Mouse (Mus musculus): ENCODE measurements around the gene Lrrc23. TPM values are rescaled to one million over a fixed set of nuclear protein-coding genes. Genes with fewer than 3 reads are reported as not detected.
"Not testable (repeated sequence)": the region's sequence is repeated elsewhere in the genome, so short reads cannot be mapped to it uniquely, and the experiment has no call there.

The Lrrc23 gene
- polyA plus RNA-seq, 1 experiment from 2014 or later, result 0.32 TPM

- H3K4me2 ChIP-seq (replicated peaks; ENCODE audit: low read depth, low read length), result peak overlapping the region; percentile 74
- 2% methylated on average over 34 of the region's 34 CpGs for WGBS
- peak; percentile 86 for ATAC-seq (ENCODE audit: insufficient number of reproducible peaks, insufficient read depth, low FRiP score, low read depth)
- no peaks in the 10 kb centered on the region for H3K9me3 ChIP-seq (ENCODE audit: control insufficient read depth, low read depth, low read length)
- peak overlapping the region; percentile 38; the same call in 1 of the 2 replicates for H3K9ac ChIP-seq (replicated peaks; ENCODE audit: low read depth, low read length)
- H3K36me3 ChIP-seq (ENCODE audit: control insufficient read depth, insufficient read depth, low read length), result peaks cover 5% of the 10 kb centered on the region
- H3K4me3 ChIP-seq (ENCODE audit: low read depth, low read length), result peak overlapping the region; percentile 47
- peaks cover 17% of the 10 kb centered on the region; the same call in 1 of the 2 replicates for H3K4me1 ChIP-seq (ENCODE audit: control insufficient read depth, insufficient read depth, low read length)
- H3K27me3 ChIP-seq (ENCODE audit: control insufficient read depth, insufficient read depth, low read length), result no peaks in the 10 kb centered on the region
- peak overlapping the region; percentile 95 for H3K27ac ChIP-seq (ENCODE audit: low read length)
Measured at GRCm38 (mm10) chr6:124805341-124806321, 26.1 kb upstream of the Lrrc23 start.

DNA sequence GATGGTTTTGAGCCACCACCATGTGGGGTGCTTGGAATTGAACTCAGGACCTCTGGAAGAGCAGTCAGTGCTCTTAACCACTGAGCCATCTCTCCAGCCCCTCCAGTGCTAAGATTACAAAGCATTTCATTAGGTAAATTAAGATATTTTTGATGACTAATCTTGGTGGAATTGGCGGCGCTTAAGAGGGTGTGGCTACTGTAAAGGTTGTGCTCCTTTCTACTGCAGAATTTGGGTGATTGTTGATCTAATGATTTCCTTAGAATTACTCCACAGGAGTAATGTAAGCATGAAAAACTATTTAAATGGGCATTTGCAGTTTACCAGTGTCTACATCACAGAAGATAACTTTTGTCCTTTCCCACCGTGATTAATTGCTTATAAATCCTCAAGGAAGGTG lies 24.8 kb upstream of the Lrrc23 start:
- Histone ChIP-seq H3K4me2 (replicated peaks; ENCODE audit: low read depth, low read length) (no peak overlapping the region), H3K9me3 (ENCODE audit: control insufficient read depth, low read depth, low read length) (no peaks in the 10 kb centered on the region), H3K4me3 (ENCODE audit: low read depth, low read length) (no peak overlapping the region), H3K9ac (replicated peaks; ENCODE audit: low read depth, low read length) (no peak overlapping the region), H3K4me1 (ENCODE audit: control insufficient read depth, insufficient read depth, low read length) (peaks cover 13% of the 10 kb centered on the region; the same call in 1 of the 2 replicates), H3K36me3 (ENCODE audit: control insufficient read depth, insufficient read depth, low read length) (no peaks in the 10 kb centered on the region), H3K27me3 (ENCODE audit: control insufficient read depth, insufficient read depth, low read length) (no peaks in the 10 kb centered on the region), H3K27ac (ENCODE audit: low read length) (no peak overlapping the region)
- no peak for ATAC-seq (ENCODE audit: insufficient number of reproducible peaks, insufficient read depth, low FRiP score, low read depth)
- 78% methylated on average over 3 of the region's 3 CpGs for WGBS

- not testable (repeated sequence) for H3K4me2 ChIP-seq (replicated peaks; ENCODE audit: low read depth, low read length); H3K9me3 ChIP-seq (ENCODE audit: control insufficient read depth, low read depth, low read length); ATAC-seq (ENCODE audit: insufficient number of reproducible peaks, insufficient read depth, low FRiP score, low read depth); H3K4me3 ChIP-seq (ENCODE audit: low read depth, low read length); H3K9ac ChIP-seq (replicated peaks; ENCODE audit: low read depth, low read length); H3K27me3 ChIP-seq (ENCODE audit: control insufficient read depth, insufficient read depth, low read length); H3K36me3 ChIP-seq (ENCODE audit: control insufficient read depth, insufficient read depth, low read length); H3K27ac ChIP-seq (ENCODE audit: low read length)
- 93% methylated on average over 4 of the region's 4 CpGs for WGBS
- H3K4me1 ChIP-seq (ENCODE audit: control insufficient read depth, insufficient read depth, low read length), result peaks cover 12% of the 10 kb centered on the region; the same call in 1 of the 2 replicates
Measured at GRCm38 (mm10) chr6:124803691-124804090, 24.2 kb upstream of the Lrrc23 start.

DNA sequence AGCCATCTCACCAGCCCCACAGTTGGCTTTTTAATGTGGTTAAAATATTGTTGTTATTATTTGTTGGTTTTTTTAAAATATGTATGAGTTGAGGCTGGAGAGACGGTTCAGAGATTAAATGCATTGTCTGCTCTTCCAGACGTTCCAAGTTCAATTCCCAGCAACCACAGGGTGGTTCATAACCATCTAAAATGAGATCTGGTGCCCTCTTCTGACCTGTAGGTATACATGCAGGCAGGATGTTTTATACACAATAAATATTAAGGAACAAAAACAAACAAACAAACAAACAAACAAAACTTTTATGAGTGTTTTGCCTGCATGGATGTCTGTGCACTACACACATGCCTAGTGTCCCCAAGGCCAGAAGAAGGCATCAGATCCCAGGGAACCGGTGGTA lies 23.5 kb upstream of the Lrrc23 start:
- Histone ChIP-seq H3K4me1 (ENCODE audit: control insufficient read depth, insufficient read depth, low read length) (peaks cover 8% of the 10 kb centered on the region; the same call in 1 of the 2 replicates), H3K9me3 (ENCODE audit: control insufficient read depth, low read depth, low read length) (no peaks in the 10 kb centered on the region), H3K4me2 (replicated peaks; ENCODE audit: low read depth, low read length) (no peak overlapping the region), H3K27me3 (ENCODE audit: control insufficient read depth, insufficient read depth, low read length) (no peaks in the 10 kb centered on the region), H3K36me3 (ENCODE audit: control insufficient read depth, insufficient read depth, low read length) (no peaks in the 10 kb centered on the region), H3K4me3 (ENCODE audit: low read depth, low read length) (no peak overlapping the region), H3K9ac (replicated peaks; ENCODE audit: low read depth, low read length) (no peak overlapping the region), H3K27ac (ENCODE audit: low read length) (no peak overlapping the region)
- ATAC-seq (ENCODE audit: insufficient number of reproducible peaks, insufficient read depth, low FRiP score, low read depth), result no peak
- 81% methylated on average over 3 of the region's 3 CpGs for WGBS

- 0 out of 2 replicates have a peak overlapping the region, but pooled peaks have one; percentile 12 for H3K4me2 ChIP-seq (replicated peaks; ENCODE audit: low read depth, low read length)
- H3K36me3 ChIP-seq (ENCODE audit: control insufficient read depth, insufficient read depth, low read length); H3K27me3 ChIP-seq (ENCODE audit: control insufficient read depth, insufficient read depth, low read length); H3K9ac ChIP-seq (replicated peaks; ENCODE audit: low read depth, low read length); H3K27ac ChIP-seq (ENCODE audit: low read length); H3K4me3 ChIP-seq (ENCODE audit: low read depth, low read length); H3K4me1 ChIP-seq (ENCODE audit: control insufficient read depth, insufficient read depth, low read length); ATAC-seq (ENCODE audit: insufficient number of reproducible peaks, insufficient read depth, low FRiP score, low read depth); H3K9me3 ChIP-seq (ENCODE audit: control insufficient read depth, low read depth, low read length): not testable (repeated sequence)
- WGBS, result 15% methylated on average over 5 of the region's 9 CpGs
Measured at GRCm38 (mm10) chr6:124802400-124802799, 22.9 kb upstream of the Lrrc23 start.

- Histone ChIP-seq H3K36me3 (ENCODE audit: control insufficient read depth, insufficient read depth, low read length) (no peaks in the 10 kb centered on the region), H3K4me1 (ENCODE audit: control insufficient read depth, insufficient read depth, low read length) (no peaks in the 10 kb centered on the region), H3K9ac (replicated peaks; ENCODE audit: low read depth, low read length) (no peak overlapping the region), H3K4me3 (ENCODE audit: low read depth, low read length) (no peak overlapping the region), H3K9me3 (ENCODE audit: control insufficient read depth, low read depth, low read length) (no peaks in the 10 kb centered on the region), H3K27ac (ENCODE audit: low read length) (peak overlapping the region; percentile 49; the same call in 1 of the 2 replicates), H3K4me2 (replicated peaks; ENCODE audit: low read depth, low read length) (no peak overlapping the region), H3K27me3 (ENCODE audit: control insufficient read depth, insufficient read depth, low read length) (no peaks in the 10 kb centered on the region)
- 64% methylated on average over 2 of the region's 2 CpGs for WGBS
- no peak; the same call in 1 of the 2 replicates for ATAC-seq (ENCODE audit: insufficient number of reproducible peaks, insufficient read depth, low FRiP score, low read depth)
Measured at GRCm38 (mm10) chr6:124796200-124796599, 16.7 kb upstream of the Lrrc23 start.

DNA sequence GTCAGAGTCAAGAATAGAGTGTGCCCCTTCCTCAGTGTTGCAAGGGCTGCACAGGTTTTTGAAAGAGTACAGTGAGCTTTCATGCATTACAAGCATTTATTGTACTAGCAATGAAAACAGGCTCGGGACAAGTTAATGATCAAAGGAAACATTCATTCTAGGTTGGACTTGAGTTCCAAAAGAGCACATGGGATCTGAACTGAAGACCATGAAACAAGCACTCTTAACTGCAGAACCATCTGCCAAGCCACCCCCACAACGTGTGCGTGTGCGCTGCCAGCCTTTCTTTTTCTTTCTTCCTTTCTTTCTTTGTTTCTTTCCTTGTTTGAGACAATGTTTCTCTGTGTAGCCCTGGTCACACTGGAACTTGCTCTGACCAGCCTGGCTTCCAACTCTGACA lies 16.3 kb upstream of the Lrrc23 start:
- Histone ChIP-seq H3K9ac (replicated peaks; ENCODE audit: low read depth, low read length) (no peak overlapping the region), H3K36me3 (ENCODE audit: control insufficient read depth, insufficient read depth, low read length) (no peaks in the 10 kb centered on the region), H3K9me3 (ENCODE audit: control insufficient read depth, low read depth, low read length) (no peaks in the 10 kb centered on the region), H3K27ac (ENCODE audit: low read length) (peak overlapping the region; percentile 49; the same call in 1 of the 2 replicates), H3K27me3 (ENCODE audit: control insufficient read depth, insufficient read depth, low read length) (no peaks in the 10 kb centered on the region), H3K4me1 (ENCODE audit: control insufficient read depth, insufficient read depth, low read length) (no peaks in the 10 kb centered on the region), H3K4me3 (ENCODE audit: low read depth, low read length) (no peak overlapping the region), H3K4me2 (replicated peaks; ENCODE audit: low read depth, low read length) (no peak overlapping the region)
- no peak for ATAC-seq (ENCODE audit: insufficient number of reproducible peaks, insufficient read depth, low FRiP score, low read depth)
- 70% methylated on average over 4 of the region's 4 CpGs for WGBS

DNA sequence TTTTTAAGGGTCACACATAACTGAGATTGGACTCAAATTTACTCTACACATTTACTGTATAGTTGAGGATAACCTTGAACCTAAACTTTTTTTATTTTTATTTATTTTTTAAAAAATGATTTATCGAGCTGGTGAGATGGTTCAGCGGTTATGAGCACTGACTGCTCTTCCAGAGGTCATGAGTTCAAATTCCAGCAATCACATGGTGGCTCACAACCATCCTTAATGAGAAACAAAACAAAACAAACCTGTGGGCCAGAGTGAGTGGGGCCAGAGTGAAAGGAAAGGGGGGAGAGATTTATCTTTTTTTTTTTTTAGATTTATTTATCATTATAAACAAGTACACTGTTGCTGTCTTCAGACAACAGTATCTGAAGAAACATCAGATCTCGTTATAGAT lies 12.4 kb upstream of the Lrrc23 start:
- H3K9ac ChIP-seq (replicated peaks; ENCODE audit: low read depth, low read length), result no peak overlapping the region
- no peak overlapping the region for H3K4me3 ChIP-seq (ENCODE audit: low read depth, low read length)
- ATAC-seq (ENCODE audit: insufficient number of reproducible peaks, insufficient read depth, low FRiP score, low read depth), result no peak
- no peaks in the 10 kb centered on the region for H3K4me1 ChIP-seq (ENCODE audit: control insufficient read depth, insufficient read depth, low read length)
- no peak overlapping the region for H3K4me2 ChIP-seq (replicated peaks; ENCODE audit: low read depth, low read length)
- no peaks in the 10 kb centered on the region for H3K36me3 ChIP-seq (ENCODE audit: control insufficient read depth, insufficient read depth, low read length)
- no peaks in the 10 kb centered on the region for H3K27me3 ChIP-seq (ENCODE audit: control insufficient read depth, insufficient read depth, low read length)
- no peaks in the 10 kb centered on the region for H3K9me3 ChIP-seq (ENCODE audit: control insufficient read depth, low read depth, low read length)
- WGBS, result 86% methylated on average over 3 of the region's 3 CpGs
- no peak overlapping the region for H3K27ac ChIP-seq (ENCODE audit: low read length)
